Mouse (Mus musculus) fibroblast of lung, adult 2 months (primary cell): ENCODE measurements around the gene Chrnb1.
A peak's percentile ranks its signal among the peaks of the same experiment; 100 is the strongest.

Source experiments
- DNase-seq: peaks from one replicate; pipeline ENCODE4 v3.0.0-alpha.2; 2011; ENCODE audit warnings: low read depth

Gene Chrnb1

GRCm38 (mm10) chr11:69795168-69795982 lies at the start of gene Chrnb1:
TSS of gene Chrnb1 (minus strand) at chr11:69795943.
- peak; percentile 88 for DNase-seq

DNA sequence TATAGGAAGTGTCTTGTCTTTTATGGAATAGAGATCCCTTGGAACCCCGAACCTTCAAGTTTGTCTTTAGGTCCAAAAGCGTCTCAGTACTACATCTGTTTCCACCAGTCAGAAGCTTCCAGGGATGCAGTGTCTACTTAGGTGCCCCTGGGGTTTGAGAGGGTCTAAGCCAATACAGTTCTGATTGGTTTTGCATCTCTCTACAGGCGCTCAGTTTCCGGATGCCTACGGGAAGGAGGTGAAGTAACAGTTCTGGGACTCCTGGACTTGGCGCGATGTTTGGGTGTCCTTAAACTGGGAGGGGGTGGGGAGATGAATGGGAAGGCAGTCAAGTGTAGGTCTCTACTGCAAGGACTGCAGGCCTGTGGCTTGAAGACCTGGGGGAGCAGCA lies 43.0 kb upstream of the Chrnb1 start:
- DNase-seq = no peak

GRCm38 (mm10) chr11:69837952-69838713 lies 42.4 kb upstream of the Chrnb1 start, which contains the start of gene Tmem256:
TSS of gene Tmem256 (plus strand) at chr11:69838514.
- DNase-seq = peak; percentile 98

DNA sequence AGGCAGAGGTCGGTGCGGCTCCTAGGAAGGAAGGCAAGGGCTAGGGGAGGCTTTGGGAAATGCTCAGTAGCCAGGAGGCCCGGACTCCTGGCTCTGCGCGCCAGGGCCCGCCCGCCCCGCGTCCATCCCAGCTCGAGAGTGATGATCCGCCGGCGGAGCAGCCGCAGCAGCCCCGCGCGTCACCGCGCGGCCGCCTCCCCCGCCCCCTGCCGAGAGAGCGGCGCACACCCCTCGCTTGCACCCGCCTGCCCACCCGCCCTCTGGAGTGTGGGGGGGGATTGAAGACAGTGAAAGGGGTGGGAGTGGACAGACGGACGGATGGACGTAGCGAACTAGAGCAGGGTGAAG lies 41.8 kb upstream of the Chrnb1 start, which contains the start of gene Nlgn2:
Gene Nlgn2, minus strand, starts transcription at position 181 of the 348 bp plus-strand sequence.
- no peak for DNase-seq

DNA sequence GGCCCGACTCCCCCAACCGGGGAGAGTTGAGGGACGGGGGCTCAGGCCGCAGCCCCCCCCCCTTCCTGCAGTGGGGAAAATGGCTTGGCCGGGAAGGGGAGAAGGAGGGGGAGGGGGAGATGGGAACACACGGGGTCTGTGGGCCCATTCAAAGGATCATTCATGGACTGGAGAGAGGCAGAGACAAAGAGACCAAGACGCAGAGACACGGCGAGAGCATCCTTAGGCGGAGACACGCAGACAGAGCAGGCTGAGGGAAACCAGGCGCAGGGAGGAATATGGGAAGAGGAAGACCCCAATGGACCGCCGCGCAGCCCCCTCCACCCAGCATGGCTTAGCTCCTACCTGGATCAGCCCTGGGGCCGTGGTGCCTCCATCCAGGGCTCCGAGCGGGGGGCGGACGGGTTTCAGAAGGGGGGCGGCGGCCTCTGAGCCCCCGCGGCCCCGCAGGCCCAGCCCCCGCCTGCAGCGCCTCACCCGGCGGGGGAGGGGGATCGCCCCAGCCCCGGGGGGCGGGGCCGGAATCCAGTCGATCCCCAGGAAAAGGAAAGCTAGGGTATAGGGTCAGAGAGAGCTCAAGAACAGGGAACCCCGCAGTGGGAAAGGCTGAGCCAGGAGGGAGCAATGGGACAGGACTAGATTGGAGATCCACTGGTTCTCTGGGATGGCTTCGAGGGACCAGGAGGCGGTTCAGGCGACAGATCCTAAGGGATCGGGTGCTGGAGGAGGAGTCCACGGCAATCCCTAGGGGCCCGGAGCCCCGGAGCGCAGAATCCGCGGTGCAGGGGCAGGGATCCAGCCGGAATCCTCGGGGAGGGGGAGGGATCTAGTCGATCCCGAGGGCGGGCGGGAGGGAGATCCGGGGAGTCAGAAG lies 41.2 kb upstream of the Chrnb1 start:
- DNase-seq = no peak

GRCm38 (mm10) chr11:69835966-69836335 lies 40.2 kb upstream of the Chrnb1 start:
- no peak for DNase-seq

DNA sequence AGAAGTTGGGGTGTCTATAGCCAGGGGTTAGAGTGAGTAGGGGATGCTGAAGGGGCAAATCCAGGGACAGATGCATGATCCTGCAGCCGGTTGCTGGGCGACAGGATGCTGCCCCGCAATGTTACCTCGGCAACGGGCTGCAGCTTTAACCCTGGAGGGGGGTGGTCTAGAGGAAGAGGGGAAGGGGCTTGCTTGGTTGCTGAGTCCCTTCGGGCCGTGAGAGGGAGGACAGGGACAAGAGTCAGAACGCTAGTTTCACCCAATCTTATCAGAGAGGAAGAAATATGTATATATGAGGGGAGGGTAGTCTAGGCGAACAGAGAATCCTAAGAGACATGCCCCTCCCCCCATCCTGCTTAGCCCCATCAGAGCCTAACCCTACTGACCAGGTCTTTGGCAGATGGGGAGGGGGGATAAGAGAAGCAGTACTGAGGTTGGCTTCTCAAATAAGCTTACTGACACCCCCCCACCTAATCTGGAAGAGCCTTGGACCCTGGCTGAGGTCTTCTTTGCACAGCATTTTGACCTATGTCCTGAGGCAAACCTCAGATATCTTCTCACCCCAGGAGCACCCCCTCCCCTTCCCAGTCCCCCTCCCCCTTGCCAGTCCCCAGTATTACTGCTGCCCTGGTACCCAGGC lies 39.7 kb upstream of the Chrnb1 start:
- no peak for DNase-seq

GRCm38 (mm10) chr11:69834001-69834549 lies 38.3 kb upstream of the Chrnb1 start:
- no peak for DNase-seq

DNA sequence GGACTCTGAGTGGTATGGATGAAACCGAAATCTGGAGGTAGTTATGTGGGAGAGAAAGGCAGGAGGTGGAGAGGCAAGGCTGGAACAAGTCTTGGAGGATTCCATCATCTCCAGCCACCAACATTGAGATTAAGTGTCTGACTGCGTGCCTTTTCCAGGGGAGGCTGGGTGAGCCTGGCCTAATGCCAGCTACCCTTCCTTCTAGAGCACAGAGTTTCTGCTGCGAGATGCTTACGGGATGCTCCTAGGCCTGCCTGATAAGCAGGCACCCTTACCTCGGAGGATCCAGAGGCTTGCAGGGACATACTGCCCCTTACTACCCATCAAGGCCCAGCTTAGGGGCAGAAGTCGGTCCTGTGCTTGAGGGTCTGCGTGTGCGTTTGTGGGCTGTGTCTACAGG lies 37.8 kb upstream of the Chrnb1 start:
- DNase-seq = no peak

GRCm38 (mm10) chr11:69828832-69829231 lies 33.1 kb upstream of the Chrnb1 start:
- DNase-seq = no peak

DNA sequence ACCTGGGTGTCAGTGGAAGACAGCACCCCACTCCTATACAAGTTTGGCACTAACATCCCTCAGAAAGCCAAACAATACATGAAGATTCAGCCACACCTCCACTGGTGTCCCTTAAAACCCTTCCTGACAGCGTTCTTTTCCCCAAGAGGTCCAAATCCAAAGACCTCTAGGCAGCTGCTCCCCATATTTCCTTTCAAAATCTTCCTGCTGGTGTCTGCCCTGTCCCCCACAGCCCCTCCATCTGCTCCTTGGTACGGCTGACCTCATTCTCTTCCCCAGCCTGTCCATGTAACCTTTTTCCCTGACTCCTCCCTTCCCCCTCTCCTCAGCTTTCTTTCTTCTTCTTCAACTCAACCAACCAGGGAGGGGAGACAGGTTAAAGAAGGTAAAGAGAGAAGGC lies 27.7 kb upstream of the Chrnb1 start:
- DNase-seq = no peak

DNA sequence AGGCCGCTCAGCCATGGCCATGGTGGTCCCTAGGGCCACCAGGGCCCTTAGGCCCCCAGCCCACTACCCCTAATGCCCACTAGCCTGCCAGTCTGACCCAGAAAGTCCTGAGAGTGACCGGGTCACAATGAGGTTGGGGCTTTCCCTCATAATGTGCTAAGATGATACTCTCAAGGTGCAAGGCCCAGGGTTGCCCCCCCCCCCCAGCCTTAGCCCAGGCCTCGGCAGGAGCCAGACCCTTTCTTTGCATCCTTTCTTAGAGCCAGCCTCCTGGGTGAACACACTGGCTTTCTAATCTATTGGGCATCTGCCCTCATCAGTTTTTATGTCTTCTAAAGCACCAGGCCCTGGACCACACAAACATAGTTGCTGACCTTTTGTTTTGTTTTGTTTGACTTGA lies 26.3 kb upstream of the Chrnb1 start, which contains the start of gene Spem1:
Gene Spem1, minus strand, starts transcription at position 101 of the 400 bp plus-strand sequence.
- no peak for DNase-seq

- DNase-seq = no peak
These were observed 23.1 kb upstream of the Chrnb1 start for GRCm38 (mm10) chr11:69818871-69819270.

DNA sequence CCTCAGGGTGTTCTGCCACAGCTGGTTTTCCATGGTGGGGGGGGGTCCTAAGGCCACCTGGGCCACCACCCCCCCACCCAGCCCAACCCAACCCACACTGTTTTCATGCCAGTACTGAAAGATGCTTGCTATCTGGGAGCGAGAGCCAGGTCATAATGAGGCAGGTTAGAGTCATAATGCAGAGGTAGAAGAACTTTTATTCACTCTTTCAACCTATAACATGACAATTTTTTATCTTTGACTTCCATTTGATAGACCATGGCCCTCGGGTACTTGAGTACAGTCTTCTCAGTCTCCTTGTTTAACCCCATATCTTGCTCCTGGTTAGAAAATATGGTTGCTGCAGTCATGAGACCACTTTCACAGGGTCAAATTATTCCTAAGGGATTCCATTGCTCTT lies 22.6 kb upstream of the Chrnb1 start, which contains the start of gene Spem2:
Gene Spem2, minus strand, starts transcription at position 101 of the 400 bp plus-strand sequence.
- no peak for DNase-seq

DNA sequence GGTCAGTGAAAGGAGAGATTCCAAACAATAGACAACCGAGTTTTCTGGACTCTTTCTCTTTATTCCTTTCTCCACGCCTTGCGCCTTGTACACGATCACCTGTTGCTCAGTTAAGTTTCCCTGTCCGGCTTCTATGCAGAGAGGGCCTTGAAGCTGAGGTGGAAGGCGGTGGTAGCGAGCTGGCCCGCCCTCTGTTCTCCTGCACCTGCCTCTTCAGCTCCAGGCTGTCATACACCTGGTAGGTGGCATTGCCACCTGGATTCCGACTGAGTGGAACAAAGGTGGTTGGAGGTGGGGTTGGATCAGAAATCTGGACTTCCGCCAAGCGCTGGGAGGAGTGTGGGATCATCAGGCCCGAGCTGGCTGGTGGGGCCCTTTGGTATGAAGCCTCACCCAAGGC lies 20.8 kb upstream of the Chrnb1 start:
- no peak for DNase-seq

DNA sequence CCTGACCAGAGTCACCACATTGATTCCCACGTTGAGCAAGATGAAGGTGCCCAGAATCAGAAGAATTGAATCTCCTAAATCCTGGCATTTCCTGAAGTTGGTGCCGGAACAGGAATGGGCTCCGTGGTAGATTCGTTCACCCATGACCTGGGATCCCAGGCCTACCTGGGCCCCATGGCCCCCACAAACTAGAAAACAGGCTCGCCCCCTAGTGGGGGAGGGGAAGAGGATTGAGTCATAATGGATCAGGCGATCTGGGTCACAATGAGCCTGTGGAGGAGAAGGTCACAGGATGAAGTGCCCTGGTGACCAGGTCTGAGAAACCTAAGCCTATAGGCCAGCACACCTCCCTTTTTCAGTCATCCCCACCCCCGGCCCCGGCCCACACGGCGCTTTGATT lies 19.4 kb upstream of the Chrnb1 start, which contains the start of gene Gm39566:
Gene Gm39566, minus strand, starts transcription at position 144 of the 400 bp plus-strand sequence.
- DNase-seq = no peak

DNA sequence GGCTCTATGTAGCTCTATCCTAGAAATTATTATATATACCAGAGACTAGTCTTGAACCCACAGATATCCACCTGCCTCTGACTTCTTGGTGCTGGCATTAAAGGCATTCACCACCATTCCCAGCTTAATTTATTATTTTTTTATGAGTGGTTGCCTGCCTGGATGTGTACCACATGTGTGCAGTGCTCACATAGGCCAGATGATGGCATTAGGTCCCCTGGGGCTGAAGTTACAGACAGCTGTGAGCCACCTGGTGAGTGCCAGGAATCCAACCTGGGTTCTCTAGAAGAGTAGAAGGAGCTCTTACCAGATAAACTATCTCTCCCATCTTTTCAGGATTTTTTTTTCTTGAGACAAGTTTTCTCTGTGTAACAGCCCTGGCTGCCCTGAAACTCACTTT lies 14.5 kb upstream of the Chrnb1 start:
- no peak for DNase-seq

DNA sequence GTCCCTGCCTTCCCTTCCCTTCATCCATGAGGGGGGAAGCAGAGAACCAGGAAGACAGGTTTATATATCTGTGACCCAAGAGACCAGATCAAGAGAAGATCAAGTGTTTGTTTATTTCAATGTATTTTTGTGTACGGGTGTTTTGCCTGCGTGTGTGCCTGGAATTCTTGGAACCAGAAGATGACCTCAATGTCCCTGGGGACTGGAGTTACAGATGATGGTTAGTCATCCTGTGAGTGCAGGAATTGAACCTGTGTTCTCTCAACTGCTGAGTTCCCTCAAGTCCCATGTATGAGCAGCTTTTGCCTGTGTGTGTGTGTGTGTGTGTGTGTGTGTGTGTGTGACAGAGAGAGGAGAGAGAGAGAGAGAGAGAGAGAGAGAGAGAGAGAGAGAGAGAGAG lies 11.9 kb upstream of the Chrnb1 start:
- no peak for DNase-seq

- DNase-seq = no peak
These were observed 10.6 kb upstream of the Chrnb1 start for GRCm38 (mm10) chr11:69806378-69806777.

DNA sequence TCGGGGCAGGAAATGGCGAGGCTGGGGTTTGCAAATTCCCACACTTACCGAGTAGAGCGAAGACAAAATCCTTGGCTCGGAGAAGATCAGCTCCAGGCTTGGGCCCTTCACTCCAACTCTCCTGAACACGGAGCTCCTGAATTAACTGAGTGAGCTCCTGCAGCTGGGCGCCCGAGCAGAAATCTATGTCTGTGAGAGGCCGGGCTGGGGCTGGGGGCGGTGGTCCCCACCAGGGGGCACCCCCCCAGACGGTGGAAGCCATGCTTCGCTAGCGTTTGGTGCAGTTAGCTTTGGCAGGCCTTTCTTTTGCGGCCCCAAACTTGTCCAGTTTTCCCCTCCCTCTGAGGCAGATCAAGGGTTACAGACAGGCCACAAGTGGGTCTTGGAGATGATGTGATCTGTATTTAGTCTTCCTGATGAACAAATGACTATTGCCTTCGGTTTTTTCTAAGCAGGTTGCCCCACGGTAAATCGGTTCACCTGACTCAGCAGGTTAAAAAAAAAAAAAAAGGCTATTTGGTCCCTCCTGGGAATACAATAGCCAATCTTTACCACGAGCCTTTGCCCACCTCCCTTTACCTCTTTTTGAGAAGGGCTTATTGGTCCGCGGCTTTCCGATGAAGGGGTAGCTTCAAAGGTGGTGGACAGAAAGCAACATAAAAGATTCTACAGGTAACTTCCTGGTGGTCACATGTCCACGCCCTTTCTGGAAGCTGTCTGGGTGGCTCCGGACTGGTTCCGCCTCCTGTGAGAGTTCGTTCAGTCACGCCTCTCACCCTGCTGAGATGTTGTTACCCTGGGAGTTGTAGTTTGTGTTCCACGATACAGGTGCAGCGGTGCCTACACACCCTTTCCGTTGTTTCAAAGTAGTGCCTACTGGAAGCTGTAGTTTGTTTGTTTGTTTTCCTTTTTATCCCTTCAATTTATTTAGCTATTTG lies 9.5 kb upstream of the Chrnb1 start, which contains the start of gene Tmem102:
Gene Tmem102, minus strand, starts transcription at position 653 of the 938 bp plus-strand sequence.
- no peak for DNase-seq
